Comparison of ENCODE assay signal across 8 mouse cellular contexts in genomic region chr11:75794602-75795320, GRCm38 (mm10). TPM values are rescaled to one million over a fixed set of nuclear protein-coding genes. Genes with fewer than 3 reads are reported as not detected.
A peak's percentile ranks its signal among the peaks of the same experiment; 100 is the strongest.
DNase-seq lines count a peak whose midpoint lies in the region; ATAC-seq and TF ChIP-seq lines count a peak whose summit lies in the region.

No protein-coding gene starts in this region.

- peaks cover 21% of the 10 kb centered on the region for H3K4me1 ChIP-seq in E14TG2a.4 (replicated peaks; ENCODE audit: low read depth, low read length)
- H3K4me1 ChIP-seq in heart, embryonic 16.5 days (ENCODE audit: control insufficient read depth, insufficient read depth, low read length): no peaks in the 10 kb centered on the region; the same call in none of the 2 replicates
- no peaks in the 10 kb centered on the region for H3K4me1 ChIP-seq in lung, postnatal 0 days (ENCODE audit: insufficient read depth, low read depth, low read length)

- intact Hi-C loops in left cerebral cortex, postnatal 14 days (cut with DNase I): no loop called here

- H3K36me3 ChIP-seq in E14TG2a.4 (ENCODE audit: insufficient read depth, low read length): no peaks in the 10 kb centered on the region
- no peaks in the 10 kb centered on the region for H3K36me3 ChIP-seq in heart, embryonic 16.5 days (ENCODE audit: control insufficient read depth, insufficient read depth)
- no peaks in the 10 kb centered on the region for H3K36me3 ChIP-seq in lung, postnatal 0 days (ENCODE audit: insufficient read depth, low read length)

- 7% methylated on average over 45 of the region's 45 CpGs for WGBS in heart, embryonic 16.5 days
- 10% methylated on average over 19 of the region's 45 CpGs for WGBS in lung, postnatal 0 days

- H3K27ac ChIP-seq in heart, embryonic 16.5 days (ENCODE audit: low read length): no peak overlapping the region
- H3K27ac ChIP-seq in lung, postnatal 0 days (ENCODE audit: low read length): no peak overlapping the region

- H3K9me3 ChIP-seq in E14TG2a.4 (ENCODE audit: low read length): no peaks in the 10 kb centered on the region
- H3K9me3 ChIP-seq in heart, embryonic 16.5 days (replicated peaks; ENCODE audit: control insufficient read depth, low read length): no peaks in the 10 kb centered on the region
- H3K9me3 ChIP-seq in lung, postnatal 0 days (ENCODE audit: low read length): no peaks in the 10 kb centered on the region

- peak overlapping the region; percentile 58 for H3K9ac ChIP-seq in heart, embryonic 16.5 days (ENCODE audit: low read length)
- no peak overlapping the region for H3K9ac ChIP-seq in lung, postnatal 0 days (replicated peaks; ENCODE audit: low read depth)

- no peak for ATAC-seq in heart, embryonic 16.5 days (replicated peaks; ENCODE audit: extremely low read depth, insufficient read depth, low FRiP score)
- peak; percentile 25; the same call in 1 of the 2 replicates for ATAC-seq in lung, postnatal 0 days

- TF ChIP-seq CTCF in E14TG2a.4 (conservative IDR thresholded peaks at IDR 0.05; ENCODE audit: low read length): no peak
- TF ChIP-seq CTCF in lung, postnatal 0 days (IDR thresholded peaks at IDR 0.05): no peak

- peak; percentile 61 to 74 for DNase-seq in adrenal gland, postnatal 36 days
- DNase-seq in adrenal gland, adult 8-10 months: no peak
- DNase-seq in lung, postnatal 0 days (ENCODE audit: low spot score): no peak
- DNase-seq in left cerebral cortex, postnatal 14 days (ENCODE audit: low spot score in 2 of 2): no peak
- no peak for DNase-seq in spleen, postnatal 10 days (ENCODE audit: low spot score in 2 of 2)
- no peak for DNase-seq in layer of hippocampus, adult 11-12 months (ENCODE audit: low spot score)

- H3K4me3 ChIP-seq in E14TG2a.4 (replicated peaks; ENCODE audit: low read length): peak overlapping the region; percentile 76
- H3K4me3 ChIP-seq in heart, embryonic 16.5 days (ENCODE audit: low read length): peak overlapping the region; percentile 48
- H3K4me3 ChIP-seq in lung, postnatal 0 days (ENCODE audit: low read depth, low read length): peak overlapping the region; percentile 38

- peaks cover 82% of the 10 kb centered on the region for H3K27me3 ChIP-seq in E14TG2a.4 (ENCODE audit: insufficient read depth, low read length)
- H3K27me3 ChIP-seq in heart, embryonic 16.5 days (ENCODE audit: control insufficient read depth, insufficient read depth, low read length): peaks cover 63% of the 10 kb centered on the region
- H3K27me3 ChIP-seq in lung, postnatal 0 days (replicated peaks; ENCODE audit: insufficient read depth, low read length): peaks cover 31% of the 10 kb centered on the region

- H3K4me2 ChIP-seq in heart, embryonic 16.5 days (ENCODE audit: low read depth, low read length): peak overlapping the region; percentile 73
- peak overlapping the region; percentile 62 for H3K4me2 ChIP-seq in lung, postnatal 0 days (replicated peaks; ENCODE audit: low read depth, low read length)

- no peak for TF ChIP-seq EP300 in lung, postnatal 0 days (IDR thresholded peaks at IDR 0.05)

RNA-seq across cellular contexts. Expression of gene Doc2b, which starts 1.1 kb away (rescaled TPM):
- 10 to 100 TPM; 14.1 to 17.5 TPM for total RNA-seq in adrenal gland, postnatal 36 days (2021)
- 10 to 100 TPM; 17.8 to 37.6 (median 26.2) TPM for total RNA-seq in adrenal gland, adult 8-10 months (2022)
- 0.16 and 0.18 TPM in 2 replicates for polyA plus RNA-seq in heart, embryonic 16.5 days (2015; fragmentation: Nextera tagmentation; extraction: Ambion mirVana)
- polyA plus RNA-seq in lung, postnatal 0 days (2015; fragmentation: Nextera tagmentation; extraction: Ambion mirVana): 0.06 and 0.10 TPM in 2 replicates
- total RNA-seq in left cerebral cortex, postnatal 14 days (2021): 10 to 100 TPM; 25.0 to 34.4 TPM

Comparison
In these comparisons a context has a peak if more than half of its experiments do, and no peak if none do; other contexts are left out.
1. DNase-seq: peak in adrenal gland, postnatal 36 days (2 of 2); none in adrenal gland, adult 8-10 months (single experiment), lung, postnatal 0 days (single experiment), left cerebral cortex, postnatal 14 days (0 of 2), spleen, postnatal 10 days (0 of 2) and layer of hippocampus, adult 11-12 months (single experiment).
2. Peak in every context shown above with its lines, with median percentiles within 50 percentile points of each other: H3K4me3 ChIP-seq.